24 mouse cellular contexts compared by ENCODE assay signal in the genomic region with DNA sequence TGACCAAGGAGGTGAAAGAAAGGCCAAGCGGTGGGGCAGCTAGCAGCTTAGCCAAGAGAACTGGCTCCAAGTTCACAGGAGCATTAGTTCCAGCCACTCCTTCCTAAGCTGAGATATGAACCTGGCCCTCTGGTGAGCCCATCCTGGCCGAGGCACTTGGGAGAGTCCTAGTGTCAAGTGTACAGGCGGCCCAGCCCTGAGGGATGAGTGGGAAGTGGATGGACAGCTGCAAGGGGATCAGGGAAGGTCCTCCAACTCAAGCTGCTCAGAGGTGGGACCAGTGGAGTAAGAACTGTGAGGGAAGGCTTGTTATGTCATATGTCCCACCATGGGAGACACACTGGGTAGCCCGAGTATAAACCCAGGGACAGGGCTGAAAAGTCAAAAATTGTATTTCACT.
"Had no signal": no experiment of that assay in that cellular context is flagged by ENCODE, and none has a peak within 500 bp of the region (broad histone marks: within the 10 kb centered on the region; RNA-seq: fewer than 3 reads in every experiment).

No protein-coding gene starts in this region.

- H3K4me2 ChIP-seq: embryonic facial prominence, embryonic 12.5 days; embryonic facial prominence, embryonic 13.5 days; embryonic facial prominence, embryonic 15.5 days; forebrain, embryonic 12.5 days; forebrain, embryonic 13.5 days; forebrain, embryonic 15.5 days had no signal

- H3K4me3 ChIP-seq: embryonic facial prominence, embryonic 10.5 days; embryonic facial prominence, embryonic 12.5 days; embryonic facial prominence, embryonic 13.5 days; embryonic facial prominence, embryonic 15.5 days; erythroblast, embryonic 14.5 days; forebrain, embryonic 10.5 days; forebrain, embryonic 12.5 days; forebrain, embryonic 13.5 days; forebrain, embryonic 15.5 days; gastrocnemius, adult 2 months; heart, adult 2 months had no signal

- H3K36me3 ChIP-seq: embryonic facial prominence, embryonic 12.5 days; embryonic facial prominence, embryonic 13.5 days; embryonic facial prominence, embryonic 15.5 days; forebrain, embryonic 12.5 days had no signal

- H3K27me3 ChIP-seq: embryonic facial prominence, embryonic 12.5 days; embryonic facial prominence, embryonic 13.5 days; embryonic facial prominence, embryonic 15.5 days; forebrain, embryonic 12.5 days; forebrain, embryonic 13.5 days; forebrain, embryonic 15.5 days had no signal

- DNase-seq: cerebellum, adult 2 months; cerebellum, adult 8-10 months; cerebellum, adult 9-10 months; cerebellum, adult 9-11 months; cerebellum, postnatal 10 days; cerebellum, postnatal 14 days; cerebellum, postnatal 25 days; cerebellum, postnatal 36 days; embryo, embryonic 11 days; gastrocnemius, adult 2 months; gastrocnemius, postnatal 10 days; gastrocnemius, postnatal 14 days; gastrocnemius, postnatal 25 days; gastrocnemius, postnatal 36 days; heart, adult 2 months had no signal
